Mouse (Mus musculus): ENCODE measurements around the gene Rab34. TPM values are rescaled to one million over a fixed set of nuclear protein-coding genes. Genes with fewer than 3 reads are reported as not detected.
A peak's percentile ranks its signal among the peaks of the same experiment; 100 is the strongest.

The Rab34 gene
- total and polyA plus RNA-seq, 3 experiments, result 0.17 to 1.4 (median 0.50) TPM

DNA sequence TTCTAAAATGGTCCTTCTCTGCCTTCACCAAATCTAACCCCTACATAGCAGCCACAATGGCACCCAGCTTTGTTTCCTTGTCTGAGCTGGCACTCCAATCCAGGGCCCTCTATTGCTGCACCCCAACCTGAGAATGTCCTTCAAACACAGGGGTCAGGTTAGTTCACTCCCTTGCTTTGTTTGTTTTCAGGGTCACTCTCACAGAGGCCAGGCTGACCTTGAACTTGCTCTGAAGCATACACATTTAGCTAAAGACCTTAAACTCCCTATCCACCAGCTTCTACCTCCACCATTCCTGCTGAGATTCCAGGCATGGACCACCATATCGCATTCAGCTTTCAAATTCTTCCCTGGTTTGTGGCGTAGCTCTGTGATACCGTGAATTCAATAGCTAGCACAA, 13.7 kb upstream of the Rab34 start:
- Histone ChIP-seq H3K27me3 (replicated peaks) (no peaks in the 10 kb centered on the region), H3K27ac (ENCODE audit: insufficient read depth, low read depth) (no peak overlapping the region), H3K4me2 (ENCODE audit: insufficient read depth, low read depth, poor library complexity, severe bottlenecking) (no peak overlapping the region), H3K9ac (ENCODE audit: insufficient read depth, low read depth) (no peak overlapping the region), H3K9me3 (replicated peaks; ENCODE audit: low read length) (peaks cover 2% of the 10 kb centered on the region), H3K4me1 (ENCODE audit: control insufficient read depth in 1 of 2, insufficient read depth in 2 of 2) (peaks cover under 1 to 60% of the 10 kb centered on the region in 2 experiments), H3K79me2 (replicated peaks; ENCODE audit: control insufficient read depth, extremely low read depth, insufficient read depth, poor library complexity, severe bottlenecking) (peaks cover 2% of the 10 kb centered on the region; the same call in 1 of the 2 replicates), H3K4me3 (replicated peaks in 1 of 3; ENCODE audit: low read depth in 2 of 3, low read length in 2 of 3, poor library complexity in 1 of 3) (no peak overlapping the region), H3K36me3 (replicated peaks in 1 of 2; ENCODE audit: control insufficient read depth in 1 of 2, insufficient read depth in 1 of 2, low read length in 1 of 2) (peaks cover 3 to 32% of the 10 kb centered on the region in 2 experiments)
- DNase-seq (ENCODE audit: extremely low read depth), result no peak
- dilution Hi-C loops (cut with MboI; ENCODE audit: extremely low pct_ligation_motif_present, extremely low pct_unique_long_range_greater_than_20kb, low sequenced_read_pairs) (no loop called here), in situ Hi-C loops (cut with MboI; ENCODE audit: low pct_ligation_motif_present, low pct_unique_long_range_greater_than_20kb, low sequenced_read_pairs) (loop anchor here (10.0 kb wide), 1 partner anchor 150 kb away; no protein-coding TSS in a partner anchor)
- no peak for TF ChIP-seq CHD2 (IDR thresholded peaks at IDR 0.05; ENCODE audit: low read length)
- no peak for TF ChIP-seq ELF1 (IDR thresholded peaks at IDR 0.05; ENCODE audit: low read depth, low read length)
- no peak for TF ChIP-seq IRF4 (IDR thresholded peaks at IDR 0.05; ENCODE audit: low read depth, low read length)
- no peak for TF ChIP-seq SIN3A (IDR thresholded peaks at IDR 0.05; ENCODE audit: low read length)
- TF ChIP-seq JUND (conservative IDR thresholded peaks at IDR 0.05; ENCODE audit: low read depth, low read length), result no peak
- TF ChIP-seq CHD1 (IDR thresholded peaks at IDR 0.05; ENCODE audit: low read depth, low read length), result no peak
- TF ChIP-seq ZMIZ1 (IDR thresholded peaks at IDR 0.05; ENCODE audit: low read depth, low read length), result no peak
- no peak for TF ChIP-seq EP300 (IDR thresholded peaks at IDR 0.05; ENCODE audit: low read length)
- no peak for TF ChIP-seq HCFC1 (IDR thresholded peaks at IDR 0.05; ENCODE audit: low read depth, low read length)

- H3K4me1 ChIP-seq (ENCODE audit: control insufficient read depth in 1 of 2, insufficient read depth in 2 of 2), result peaks cover 7 to 64% of the 10 kb centered on the region in 2 experiments
- H3K4me2 ChIP-seq (ENCODE audit: insufficient read depth, low read depth, poor library complexity, severe bottlenecking), result peak overlapping the region; percentile 73
- peak; percentile 95 for TF ChIP-seq MYC (IDR thresholded peaks at IDR 0.05; ENCODE audit: low read depth, low read length)
- 0 out of 2 replicates have a peak, but pooled peaks have one; percentile 13 for TF ChIP-seq E2F4 (IDR thresholded peaks at IDR 0.05; ENCODE audit: insufficient replicate concordance, low read depth, low read length)
- TF ChIP-seq RAD21 (IDR thresholded peaks at IDR 0.05; ENCODE audit: low read depth, low read length), result no peak; the same call in 1 of the 2 replicates
- peak; percentile 77 for TF ChIP-seq MAX (IDR thresholded peaks at IDR 0.05; ENCODE audit: low read length)
- peak; percentile 80 for TF ChIP-seq JUND (conservative IDR thresholded peaks at IDR 0.05; ENCODE audit: low read depth, low read length)
- TF ChIP-seq POLR2AphosphoS2 (IDR thresholded peaks at IDR 0.05; ENCODE audit: low read depth, low read length), result no peak
- no peak for TF ChIP-seq SIN3A (IDR thresholded peaks at IDR 0.05; ENCODE audit: low read length)
- TF ChIP-seq PAX5 (IDR thresholded peaks at IDR 0.05; ENCODE audit: low read length), result no peak
- TF ChIP-seq TCF12 (IDR thresholded peaks at IDR 0.05; ENCODE audit: low read depth, low read length), result peak; percentile 42; the same call in 1 of the 2 replicates
- TF ChIP-seq CTCF (conservative IDR thresholded peaks at IDR 0.05 in 1 of 2, IDR thresholded peaks at IDR 0.05 in 1 of 2; ENCODE audit: low read depth in 2 of 2, low read length in 2 of 2), result peak; percentile 10 to 66; a peak in 2 of 4 replicates
- TF ChIP-seq EP300 (IDR thresholded peaks at IDR 0.05; ENCODE audit: low read length), result peak; percentile 56; the same call in 1 of the 2 replicates
- TF ChIP-seq ZNF384 (IDR thresholded peaks at IDR 0.05; ENCODE audit: low read depth, low read length), result peak; percentile 79
- peak; percentile 53 for TF ChIP-seq ETS1 (conservative IDR thresholded peaks at IDR 0.05; ENCODE audit: low read depth, low read length)
- TF ChIP-seq HCFC1 (IDR thresholded peaks at IDR 0.05; ENCODE audit: low read depth, low read length), result no peak; the same call in 1 of the 2 replicates
- no peak for TF ChIP-seq ELF1 (IDR thresholded peaks at IDR 0.05; ENCODE audit: low read depth, low read length)
- TF ChIP-seq SMC3 (IDR thresholded peaks at IDR 0.05; ENCODE audit: low read depth, low read length), result peak; percentile 27
- peak; percentile 51; the same call in 1 of the 2 replicates for TF ChIP-seq JUN (IDR thresholded peaks at IDR 0.05; ENCODE audit: insufficient read depth, low read depth, low read length)
- no peak for TF ChIP-seq NRF1 (IDR thresholded peaks at IDR 0.05; ENCODE audit: low read depth, low read length)
- no peak for TF ChIP-seq ZMIZ1 (IDR thresholded peaks at IDR 0.05; ENCODE audit: low read depth, low read length)
- TF ChIP-seq IRF4 (IDR thresholded peaks at IDR 0.05; ENCODE audit: low read depth, low read length), result peak; percentile 85
- peak; percentile 95 for TF ChIP-seq MEF2A (IDR thresholded peaks at IDR 0.05; ENCODE audit: borderline replicate concordance, low read depth, low read length)
- peak; percentile 67 for TF ChIP-seq MXI1 (IDR thresholded peaks at IDR 0.05; ENCODE audit: low read depth, low read length)
- no peak for TF ChIP-seq POLR2A (IDR thresholded peaks at IDR 0.05; ENCODE audit: low read depth, low read length)
- H3K27me3 ChIP-seq (replicated peaks), result no peaks in the 10 kb centered on the region
- DNase-seq (ENCODE audit: extremely low read depth), result peak; percentile 74
- H3K9me3 ChIP-seq (replicated peaks; ENCODE audit: low read length), result peaks cover 2% of the 10 kb centered on the region
- peak overlapping the region; percentile 65 to 72 (median 66) for H3K4me3 ChIP-seq (replicated peaks in 1 of 3; ENCODE audit: low read depth in 2 of 3, low read length in 2 of 3, poor library complexity in 1 of 3)
- H3K9ac ChIP-seq (ENCODE audit: insufficient read depth, low read depth), result no peak overlapping the region
- dilution Hi-C loops (cut with MboI; ENCODE audit: extremely low pct_ligation_motif_present, extremely low pct_unique_long_range_greater_than_20kb, low sequenced_read_pairs), result no loop called here
- H3K79me2 ChIP-seq (replicated peaks; ENCODE audit: control insufficient read depth, extremely low read depth, insufficient read depth, poor library complexity, severe bottlenecking), result peaks cover 15% of the 10 kb centered on the region
- in situ Hi-C loops (cut with MboI; ENCODE audit: low pct_ligation_motif_present, low pct_unique_long_range_greater_than_20kb, low sequenced_read_pairs), result loop anchor here (5.0 to 10.0 kb wide), 3 partner anchors 119 to 349 kb away; no protein-coding TSS in a partner anchor
- H3K36me3 ChIP-seq (replicated peaks in 1 of 2; ENCODE audit: control insufficient read depth in 1 of 2, insufficient read depth in 1 of 2, low read length in 1 of 2), result peaks cover 17 to 39% of the 10 kb centered on the region in 2 experiments
- H3K27ac ChIP-seq (ENCODE audit: insufficient read depth, low read depth), result peak overlapping the region; percentile 94
Observed at GRCm38 (mm10) chr11:78175771-78176401, 12.3 kb upstream of the Rab34 start.
